Mouse (Mus musculus) CH12.LX (cell line): Measurements from ENCODE around the gene Atp1a1. TPM values are rescaled to one million over a fixed set of nuclear protein-coding genes. Genes with fewer than 3 reads are reported as not detected.
A peak's percentile ranks its signal among the peaks of the same experiment; 100 is the strongest.

Experiments used
- DNase-seq: peaks from one replicate; pipeline ENCODE4 v3.0.0-alpha.2; 2013; ENCODE audit errors: extremely low read depth
- H3K27ac ChIP-seq: 2 replicates; pipeline ENCODE4 v1.5.1; 2012; ENCODE audit warnings: low read depth, mild to moderate bottlenecking, control low read depth, moderate library complexity; ENCODE audit not compliant: insufficient read depth
- H3K27me3 ChIP-seq: replicated peaks from 2 replicates; pipeline ENCODE3; 2012; ENCODE audit warnings: inconsistent platforms
- H3K36me3 ChIP-seq, 2 experiments: replicated peaks in 1 of 2; 2 replicates each; pipeline versions ENCODE3 to v1.6.1; 2012; ENCODE audit warnings: inconsistent platforms in 1 of 2, low read length in 1 of 2, mild to moderate bottlenecking in 1 of 2, mixed read lengths in 1 of 2, moderate library complexity in 1 of 2; ENCODE audit not compliant: control insufficient read depth in 1 of 2, insufficient read depth in 1 of 2
- H3K4me1 ChIP-seq, 2 experiments: 2 replicates each; pipeline ENCODE4 v1.6.1; 2012; ENCODE audit warnings: inconsistent platforms in 1 of 2, moderate library complexity in 1 of 2; ENCODE audit not compliant: insufficient read depth in 2 of 2, control insufficient read depth in 1 of 2
- H3K4me2 ChIP-seq: 2 replicates; pipeline ENCODE4 v1.6.1; 2012; ENCODE audit warnings: low read depth, mild to moderate bottlenecking, control low read depth; ENCODE audit not compliant: poor library complexity, insufficient read depth, severe bottlenecking
- H3K4me3 ChIP-seq, 3 experiments: fragments of 150-350 bp in 1 of 3; sonication (generic) in 1 of 3; replicated peaks in 1 of 3; 2 replicates each; pipeline versions ENCODE3 to v1.5.1; 2011 to 2012; ENCODE audit warnings: low read depth in 2 of 3, low read length in 2 of 3, mild to moderate bottlenecking in 2 of 3, moderate library complexity in 2 of 3, control low read depth in 1 of 3, improper control_type of control experiment in 1 of 3, inconsistent platforms in 1 of 3, mixed read lengths in 1 of 3; ENCODE audit not compliant: poor library complexity in 1 of 3
- H3K79me2 ChIP-seq: replicated peaks from 2 replicates; pipeline ENCODE4 v1.6.1; 2012; ENCODE audit warnings: mild to moderate bottlenecking, moderate library complexity; ENCODE audit not compliant: control insufficient read depth, poor library complexity, insufficient read depth, severe bottlenecking; ENCODE audit errors: extremely low read depth
- H3K9ac ChIP-seq: 2 replicates; pipeline ENCODE4 v1.6.1; 2012; ENCODE audit warnings: low read depth, mild to moderate bottlenecking, control low read depth, moderate library complexity; ENCODE audit not compliant: insufficient read depth
- H3K9me3 ChIP-seq: replicated peaks from 2 replicates; pipeline ENCODE3; 2012; ENCODE audit warnings: low read length, inconsistent platforms, mixed read lengths
- BHLHE40 ChIP-seq: IDR thresholded peaks from 2 replicates; pipeline ENCODE4 v1.6.1; 2011; ENCODE audit warnings: mild to moderate bottlenecking, low read depth, low read length, improper control_type of control experiment
- CHD1 ChIP-seq: IDR thresholded peaks from 2 replicates; pipeline ENCODE4 v1.6.1; 2012; ENCODE audit warnings: low read depth, low read length, improper control_type of control experiment, inconsistent platforms
- CHD2 ChIP-seq: IDR thresholded peaks from 2 replicates; pipeline ENCODE4 v1.6.1; 2011; ENCODE audit warnings: low read length, improper control_type of control experiment
- CTCF ChIP-seq, 2 experiments: IDR thresholded peaks in 1 of 2; conservative IDR thresholded peaks in 1 of 2; 2 replicates each; pipeline ENCODE4 v1.5.1; 2011 to 2012; ENCODE audit warnings: low read depth in 2 of 2, low read length in 2 of 2, improper control_type of control experiment in 1 of 2, inconsistent platforms in 1 of 2, mild to moderate bottlenecking in 1 of 2, moderate library complexity in 1 of 2
- E2F4 ChIP-seq: IDR thresholded peaks from 2 replicates; pipeline ENCODE4 v1.6.1; 2011; ENCODE audit warnings: low read depth, low read length, improper control_type of control experiment; ENCODE audit not compliant: insufficient replicate concordance
- ELF1 ChIP-seq: IDR thresholded peaks from 2 replicates; pipeline ENCODE4 v1.6.1; 2014; ENCODE audit warnings: low read depth, mild to moderate bottlenecking, inconsistent platforms, low read length, improper control_type of control experiment
- EP300 ChIP-seq: IDR thresholded peaks from 2 replicates; pipeline ENCODE4 v1.6.1; 2011; ENCODE audit warnings: low read length, improper control_type of control experiment
- GABPA ChIP-seq: IDR thresholded peaks from 2 replicates; pipeline ENCODE4 v1.6.1; 2012; ENCODE audit warnings: low read depth, low read length, improper control_type of control experiment, inconsistent platforms; ENCODE audit not compliant: insufficient replicate concordance
- HCFC1 ChIP-seq: IDR thresholded peaks from 2 replicates; pipeline ENCODE4 v1.6.1; 2012; ENCODE audit warnings: low read depth, mild to moderate bottlenecking, inconsistent platforms, low read length, improper control_type of control experiment
- IRF4 ChIP-seq: IDR thresholded peaks from 2 replicates; pipeline ENCODE4 v1.6.1; 2014; ENCODE audit warnings: low read depth, mild to moderate bottlenecking, inconsistent platforms, low read length, improper control_type of control experiment
- JUND ChIP-seq: conservative IDR thresholded peaks from 2 replicates; pipeline ENCODE4 v1.6.1; 2011; ENCODE audit warnings: low read depth, low read length, improper control_type of control experiment
- KAT2A ChIP-seq: IDR thresholded peaks from 2 replicates; pipeline ENCODE4 v1.6.1; 2012; ENCODE audit warnings: low read length, improper control_type of control experiment, inconsistent platforms; ENCODE audit not compliant: insufficient replicate concordance
- MAFK ChIP-seq: IDR thresholded peaks from 2 replicates; pipeline ENCODE4 v1.6.1; 2011; ENCODE audit warnings: low read length, improper control_type of control experiment; ENCODE audit not compliant: insufficient replicate concordance
- MAX ChIP-seq: IDR thresholded peaks from 2 replicates; pipeline ENCODE4 v1.6.1; 2011; ENCODE audit warnings: low read length, improper control_type of control experiment
- MAZ ChIP-seq: IDR thresholded peaks from 2 replicates; pipeline ENCODE4 v1.6.1; 2012; ENCODE audit warnings: low read depth, mild to moderate bottlenecking, inconsistent platforms, low read length, improper control_type of control experiment, moderate library complexity
- MEF2A ChIP-seq: IDR thresholded peaks from 2 replicates; pipeline ENCODE4 v1.6.1; 2014; ENCODE audit warnings: low read depth, mild to moderate bottlenecking, inconsistent platforms, low read length, improper control_type of control experiment, borderline replicate concordance
- MXI1 ChIP-seq: IDR thresholded peaks from 2 replicates; pipeline ENCODE4 v1.6.1; 2011; ENCODE audit warnings: mild to moderate bottlenecking, low read depth, low read length, improper control_type of control experiment
- MYC ChIP-seq: IDR thresholded peaks from 2 replicates; pipeline ENCODE4 v1.6.1; 2011; ENCODE audit warnings: low read depth, mild to moderate bottlenecking, improper control_type of control experiment, low read length
- NELFE ChIP-seq: IDR thresholded peaks from 2 replicates; pipeline ENCODE4 v1.6.1; 2011; ENCODE audit warnings: low read depth, low read length, improper control_type of control experiment
- NRF1 ChIP-seq: IDR thresholded peaks from 2 replicates; pipeline ENCODE4 v1.6.1; 2014; ENCODE audit warnings: low read depth, mild to moderate bottlenecking, inconsistent platforms, low read length, improper control_type of control experiment, moderate library complexity
- PAX5 ChIP-seq: IDR thresholded peaks from 2 replicates; pipeline ENCODE4 v1.6.1; 2012; ENCODE audit warnings: low read length, inconsistent platforms, mixed read lengths
- POLR2A ChIP-seq: IDR thresholded peaks from 2 replicates; pipeline ENCODE4 v1.6.1; 2011; ENCODE audit warnings: low read depth, mild to moderate bottlenecking, improper control_type of control experiment, low read length
- RCOR1 ChIP-seq: conservative IDR thresholded peaks from 2 replicates; pipeline ENCODE4 v1.6.1; 2012; ENCODE audit warnings: low read depth, mild to moderate bottlenecking, inconsistent platforms, low read length, improper control_type of control experiment
- TBP ChIP-seq: conservative IDR thresholded peaks from 2 replicates; pipeline ENCODE4 v1.6.1; 2011; ENCODE audit warnings: low read depth, low read length, improper control_type of control experiment
- TCF12 ChIP-seq: IDR thresholded peaks from 2 replicates; pipeline ENCODE4 v1.6.1; 2014; ENCODE audit warnings: low read depth, mild to moderate bottlenecking, inconsistent platforms, low read length, improper control_type of control experiment
- UBTF ChIP-seq: IDR thresholded peaks from 2 replicates; pipeline ENCODE4 v1.6.1; 2012; ENCODE audit warnings: low read depth, mild to moderate bottlenecking, inconsistent platforms, low read length, improper control_type of control experiment, moderate library complexity
- USF2 ChIP-seq: conservative IDR thresholded peaks from 2 replicates; pipeline ENCODE4 v1.6.1; 2011; ENCODE audit warnings: low read depth, low read length, improper control_type of control experiment
- ZC3H11A ChIP-seq: IDR thresholded peaks from 2 replicates; pipeline ENCODE4 v1.6.1; 2012; ENCODE audit warnings: low read depth, mild to moderate bottlenecking, inconsistent platforms, low read length, improper control_type of control experiment
- ZMIZ1 ChIP-seq: IDR thresholded peaks from 2 replicates; pipeline ENCODE4 v1.6.1; 2012; ENCODE audit warnings: low read depth, mild to moderate bottlenecking, inconsistent platforms, low read length, improper control_type of control experiment
- ZNF384 ChIP-seq: IDR thresholded peaks from 2 replicates; pipeline ENCODE4 v1.6.1; 2012; ENCODE audit warnings: low read depth, low read length, improper control_type of control experiment, inconsistent platforms
- dilution Hi-C: fragments of 300-500 bp; cut with MboI; formaldehyde crosslinking; loops from 2 replicates; pipeline ENCODE4 v1.14.3; 2020; ENCODE audit warnings: low sequenced_read_pairs; ENCODE audit not compliant: extremely low pct_unique_long_range_greater_than_20kb, extremely low pct_ligation_motif_present
- in situ Hi-C: fragments of 300-500 bp; cut with MboI; formaldehyde crosslinking; loops from 3 replicates; pipeline ENCODE4 v1.14.3; 2019; ENCODE audit warnings: low sequenced_read_pairs, low pct_ligation_motif_present, low pct_unique_long_range_greater_than_20kb, mixed read lengths
- polyA plus RNA-seq: library from polyadenylated mRNA; unstranded; fragments of >175 nt; gene quantifications from 2 replicates; pipeline ENCODE4 v1.2.1, GENCODE M21; 2012; ENCODE audit warnings: low read depth; ENCODE audit not compliant: insufficient read length
- total RNA-seq, 2 experiments: library from RNA; depleted of rRNA; stranded (reverse); fragments of 300-350 nt in 1 of 2; fragments of >200 nt in 1 of 2; gene quantifications; 2 replicates each; pipeline ENCODE4 v1.2.3; 2012 to 2014

Atp1a1 gene
- total and polyA plus RNA-seq, 3 experiments: 215 to 337 (median 219) TPM

DNA sequence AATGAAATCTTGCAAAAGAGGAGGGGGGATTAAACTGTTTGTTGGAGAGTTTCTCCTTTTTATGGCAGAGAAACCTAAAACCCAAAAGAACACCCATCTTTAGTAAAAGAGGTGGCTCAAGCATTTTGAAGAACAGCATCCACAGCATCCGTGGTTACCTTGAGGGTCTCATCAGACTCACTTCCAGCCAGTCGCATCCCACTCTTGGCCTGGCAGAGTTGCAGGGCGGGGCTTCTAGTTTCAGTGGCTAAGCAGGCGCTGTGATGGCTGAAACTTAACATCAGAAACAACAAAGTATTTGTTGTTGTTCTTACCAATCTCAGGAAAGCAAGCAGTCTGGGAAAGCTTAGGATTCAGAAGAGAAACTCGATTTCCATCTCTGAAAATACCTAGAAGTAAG is 807 bp upstream of the Atp1a1 start:
- dilution Hi-C loops: no loop called here
- Histone ChIP-seq H3K4me3 (no peak overlapping the region), H3K27me3 (no peaks in the 10 kb centered on the region), H3K4me2 (peak overlapping the region; percentile 57), H3K9ac (no peak overlapping the region; the same call in 1 of the 2 replicates), H3K4me1 (peaks cover 5 to 37% of the 10 kb centered on the region in 2 experiments; a peak in 2 of 4 replicates), H3K9me3 (no peaks in the 10 kb centered on the region), H3K36me3 (no peaks in the 10 kb centered on the region), H3K79me2 (peaks cover 32% of the 10 kb centered on the region), H3K27ac (no peak overlapping the region)
- no peak for DNase-seq
- in situ Hi-C loops: no loop called here
- TF ChIP-seq MXI1 (no peak), GABPA (no peak), ZC3H11A (no peak), JUND (no peak), POLR2A (no peak), MYC (no peak)
- TF ChIP-seq, all 38 proteins: peak for 0

DNA sequence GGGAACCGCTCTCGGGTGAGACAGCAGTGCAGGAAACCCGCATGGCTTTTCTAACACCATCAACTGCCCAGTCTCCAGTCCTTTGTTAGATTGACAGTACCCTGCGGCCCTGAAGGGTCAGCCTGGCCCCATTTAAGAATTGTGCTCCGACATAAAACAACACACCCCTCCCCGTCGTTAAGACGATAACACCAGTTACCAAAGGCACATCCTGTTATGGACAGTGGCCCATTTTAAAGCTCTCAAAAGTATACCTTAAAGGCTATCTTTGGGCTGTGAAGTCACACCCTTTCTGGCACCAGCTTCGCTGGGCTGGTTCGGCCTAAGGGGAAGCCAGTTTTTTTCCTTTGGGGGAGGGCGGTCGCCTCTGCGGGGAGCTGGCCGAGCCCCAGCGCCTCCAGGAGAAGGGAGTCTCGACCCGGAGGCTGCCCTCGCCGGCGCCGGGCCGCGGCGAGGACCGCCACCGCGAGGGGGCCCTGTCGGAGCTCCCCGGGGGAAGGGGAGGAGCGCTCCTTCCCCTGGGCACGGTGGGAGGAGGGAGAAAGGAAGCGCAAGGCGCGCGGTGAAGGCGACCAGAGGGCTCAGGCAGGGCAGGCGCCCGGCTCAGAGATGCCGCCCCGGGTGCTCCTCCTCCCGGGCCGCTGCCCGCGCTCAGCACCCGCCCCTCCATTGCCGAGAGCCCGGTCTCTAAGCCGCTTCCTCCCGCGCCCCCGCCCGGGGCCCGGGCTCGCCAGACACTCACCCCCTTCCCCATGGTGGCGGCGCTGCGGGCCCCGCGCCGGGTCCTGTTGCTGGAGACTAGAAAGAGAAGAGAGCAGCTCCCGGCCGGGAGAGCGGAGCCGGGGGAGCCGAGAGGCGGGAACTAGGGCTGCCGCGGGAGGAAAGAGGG is 579 bp downstream of the Atp1a1 start:
- dilution Hi-C loops: no loop called here
- peaks cover 13 to 51% of the 10 kb centered on the region in 2 experiments for H3K4me1 ChIP-seq
- peak; percentile 77 for DNase-seq
- TF ChIP-seq TCF12: no peak
- TF ChIP-seq POLR2A: peak; percentile 68
- no peak for TF ChIP-seq USF2
- TF ChIP-seq CHD2: no peak
- TF ChIP-seq ELF1: peak; percentile 51; the same call in 1 of the 2 replicates
- no peak for TF ChIP-seq BHLHE40
- no peak for TF ChIP-seq KAT2A
- TF ChIP-seq GABPA: no peak
- peak; percentile 93 for TF ChIP-seq UBTF
- peak; percentile 36; the same call in 1 of the 2 replicates for TF ChIP-seq ZMIZ1
- TF ChIP-seq MAFK: no peak
- TF ChIP-seq PAX5: no peak
- no peak for TF ChIP-seq NRF1
- no peak; the same call in 1 of the 2 replicates for TF ChIP-seq MAX
- TF ChIP-seq NELFE: peak; percentile 4; the same call in 1 of the 2 replicates
- 0 out of 2 replicates have a peak, but pooled peaks have one; percentile 23 for TF ChIP-seq CHD1
- TF ChIP-seq MEF2A: peak; percentile 37; the same call in 1 of the 2 replicates
- peak; percentile 49 for TF ChIP-seq HCFC1
- TF ChIP-seq MAZ: peak; percentile 63
- 0 out of 2 replicates have a peak, but pooled peaks have one; percentile 43 for TF ChIP-seq RCOR1
- TF ChIP-seq E2F4: no peak
- TF ChIP-seq JUND: no peak
- no peak for TF ChIP-seq EP300
- no peak; the same call in 1 of the 2 replicates for TF ChIP-seq IRF4
- TF ChIP-seq TBP: no peak
- no peak for TF ChIP-seq MXI1
- TF ChIP-seq ZC3H11A: no peak
- TF ChIP-seq ZNF384: no peak
- peak in 1 of 2 experiments; percentile 65; a peak in 2 of 4 replicates for TF ChIP-seq CTCF (conservative IDR thresholded peaks at IDR 0.05 in 1 of 2, IDR thresholded peaks at IDR 0.05 in 1 of 2; ENCODE audit: low read depth in 2 of 2, low read length in 2 of 2)

More for the DNA sequence above, 579 bp downstream of the Atp1a1 start:
- no peaks in the 10 kb centered on the region for H3K9me3 ChIP-seq
- H3K27me3 ChIP-seq: no peaks in the 10 kb centered on the region
- peak overlapping the region; percentile 88 for H3K9ac ChIP-seq
- in situ Hi-C loops: no loop called here
- H3K4me3 ChIP-seq: peak overlapping the region; percentile 68 to 77 (median 72)
- peak overlapping the region; percentile 82 for H3K4me2 ChIP-seq
- peaks cover 45% of the 10 kb centered on the region for H3K79me2 ChIP-seq
- H3K36me3 ChIP-seq: no peaks in the 10 kb centered on the region
- peak overlapping the region; percentile 52; the same call in 1 of the 2 replicates for H3K27ac ChIP-seq
